Mouse (Mus musculus) erythroblast, embryonic 14.5 days (primary cell): Measurements from ENCODE around the gene Shisal2a. TPM values are rescaled to one million over a fixed set of nuclear protein-coding genes. Genes with fewer than 3 reads are reported as not detected.

Experiments used
- H3K27me3 ChIP-seq: 2 replicates; pipeline ENCODE4 v1.6.1; 2012; ENCODE audit warnings: inconsistent platforms; ENCODE audit not compliant: control insufficient read depth
- H3K36me3 ChIP-seq: 2 replicates; pipeline ENCODE4 v1.6.1; 2012; ENCODE audit warnings: mild to moderate bottlenecking, inconsistent platforms; ENCODE audit not compliant: control insufficient read depth
- H3K4me1 ChIP-seq: 2 replicates; pipeline ENCODE4 v1.6.1; 2012; ENCODE audit warnings: inconsistent platforms; ENCODE audit not compliant: control insufficient read depth
- H3K4me3 ChIP-seq: replicated peaks from 2 replicates; pipeline ENCODE3; 2012; ENCODE audit warnings: moderate library complexity, mild to moderate bottlenecking, inconsistent platforms
- H3K9me3 ChIP-seq: 2 replicates; pipeline ENCODE4 v1.6.1; 2012; ENCODE audit warnings: low read length, inconsistent platforms, mixed read lengths; ENCODE audit not compliant: control insufficient read depth
- GATA1 ChIP-seq: IDR thresholded peaks from 2 replicates; pipeline ENCODE4 v1.6.1; 2012; ENCODE audit warnings: low read length, inconsistent platforms, mixed read lengths
- TAL1 ChIP-seq: IDR thresholded peaks from 3 replicates; pipeline ENCODE4 v1.6.1; 2012; ENCODE audit warnings: low read length, inconsistent platforms, mixed read lengths
- polyA plus RNA-seq: library from polyadenylated mRNA; stranded (reverse); fragments of >175 nt; gene quantifications from 2 replicates; pipeline ENCODE4 v1.2.3, GENCODE M21; 2012

The Shisal2a gene
- polyA plus RNA-seq, 1 experiment: not detected

GRCm38 (mm10) chr4:108318649-108319615 is 64.2 kb downstream of the Shisal2a start:
- Histone ChIP-seq H3K4me3 (no peak overlapping the region), H3K27me3 (no peaks in the 10 kb centered on the region; the same call in 1 of the 2 replicates), H3K36me3 (no peaks in the 10 kb centered on the region), H3K4me1 (no peaks in the 10 kb centered on the region), H3K9me3 (peaks cover 3% of the 10 kb centered on the region)
- no peak for TF ChIP-seq GATA1
- no peak for TF ChIP-seq TAL1

Other genes with a start within 250 kb of the Shisal2a start
- 3.0 and 3.9 TPM in 2 replicates for gene Scp2, start 238.4 kb downstream of the Shisal2a start, polyA plus RNA-seq
- gene Echdc2, start 217.9 kb downstream of the Shisal2a start, polyA plus RNA-seq: 0.08 and 0.18 TPM in 2 replicates
- gene Zyg11a, start 165.3 kb downstream of the Shisal2a start, polyA plus RNA-seq: not detected in 2 replicates
- gene Zyg11b, start 82.3 kb downstream of the Shisal2a start, polyA plus RNA-seq: 0.02 TPM in 2 replicates
- 0.04 and 0.14 TPM in 2 replicates for gene Coa7, start 55.2 kb downstream of the Shisal2a start, polyA plus RNA-seq
- not detected in 2 replicates for gene Gpx7, start 23.6 kb upstream of the Shisal2a start, polyA plus RNA-seq
- gene Tut4, start 76.1 kb upstream of the Shisal2a start, polyA plus RNA-seq: 1.1 and 1.2 TPM in 2 replicates
- gene Prpf38a, start 196.0 kb upstream of the Shisal2a start, polyA plus RNA-seq: 0.38 and 0.47 TPM in 2 replicates
- 1.0 and 1.3 TPM in 2 replicates for gene Orc1, start 196.1 kb upstream of the Shisal2a start, polyA plus RNA-seq
- 2.5 and 2.6 TPM in 2 replicates for gene Cc2d1b, start 236.6 kb upstream of the Shisal2a start, polyA plus RNA-seq